ENCODE assay signal across 26 mouse cellular contexts in genomic region chr15:103227022-103227421, GRCm38 (mm10). TPM values are rescaled to one million over a fixed set of nuclear protein-coding genes. Genes with fewer than 3 reads are reported as not detected.
DNase-seq lines count a peak whose midpoint lies in the region; ATAC-seq and TF ChIP-seq lines count a peak whose summit lies in the region.
"Had no signal": no experiment of that assay in that cellular context is flagged by ENCODE, and none has a peak within 500 bp of the region (broad histone marks: within the 10 kb centered on the region; RNA-seq: fewer than 3 reads in every experiment).

No protein-coding gene starts in this region.

- H3K9me3 ChIP-seq in embryonic facial prominence, embryonic 14.5 days (ENCODE audit: control insufficient read depth, low read length): no peaks in the 10 kb centered on the region
- H3K9me3 ChIP-seq in embryonic facial prominence, embryonic 10.5 days: no peaks in the 10 kb centered on the region
- no peaks in the 10 kb centered on the region for H3K9me3 ChIP-seq in kidney, embryonic 16.5 days (ENCODE audit: low read length)
- H3K9me3 ChIP-seq in lung, postnatal 0 days (ENCODE audit: low read length): no peaks in the 10 kb centered on the region
- H3K9me3 ChIP-seq: forebrain, embryonic 12.5 days; liver, embryonic 13.5 days; megakaryocyte, embryonic 14.5 days; midbrain, embryonic 13.5 days; neural tube, embryonic 12.5 days had no signal

- no peak for TF ChIP-seq EP300 in lung, postnatal 0 days (IDR thresholded peaks at IDR 0.05)

- WGBS in embryonic facial prominence, embryonic 14.5 days: 81% methylated on average over 3 of the region's 3 CpGs
- WGBS in embryonic facial prominence, embryonic 10.5 days: 94% methylated on average over 3 of the region's 3 CpGs
- 79% methylated on average over 3 of the region's 3 CpGs for WGBS in kidney, embryonic 16.5 days
- WGBS in lung, postnatal 0 days: 73% methylated on average over 3 of the region's 3 CpGs

- 0 out of 2 replicates have a peak overlapping the region, but pooled peaks have one; percentile 6 for H3K9ac ChIP-seq in embryonic facial prominence, embryonic 14.5 days (ENCODE audit: low read depth, low read length)
- H3K9ac ChIP-seq in kidney, embryonic 16.5 days (replicated peaks; ENCODE audit: low read length): no peak overlapping the region
- no peak overlapping the region for H3K9ac ChIP-seq in lung, postnatal 0 days (replicated peaks; ENCODE audit: low read depth)
- H3K9ac ChIP-seq: forebrain, embryonic 12.5 days; liver, embryonic 13.5 days; midbrain, embryonic 13.5 days; neural tube, embryonic 12.5 days had no signal

- no peak for TF ChIP-seq CTCF in lung, postnatal 0 days (IDR thresholded peaks at IDR 0.05)

- no peak overlapping the region for H3K4me2 ChIP-seq in embryonic facial prominence, embryonic 14.5 days (ENCODE audit: low read depth, low read length)
- H3K4me2 ChIP-seq in kidney, embryonic 16.5 days (replicated peaks; ENCODE audit: low read depth, low read length): no peak overlapping the region
- no peak overlapping the region for H3K4me2 ChIP-seq in lung, postnatal 0 days (replicated peaks; ENCODE audit: low read depth, low read length)
- H3K4me2 ChIP-seq: forebrain, embryonic 12.5 days; liver, embryonic 13.5 days; midbrain, embryonic 13.5 days; neural tube, embryonic 12.5 days had no signal

- H3K4me3 ChIP-seq in embryonic facial prominence, embryonic 14.5 days (ENCODE audit: low read depth, low read length): no peak overlapping the region
- H3K4me3 ChIP-seq in embryonic facial prominence, embryonic 10.5 days: no peak overlapping the region
- no peak overlapping the region for H3K4me3 ChIP-seq in kidney, embryonic 16.5 days (ENCODE audit: low read length)
- H3K4me3 ChIP-seq in lung, postnatal 0 days (ENCODE audit: low read depth, low read length): no peak overlapping the region
- H3K4me3 ChIP-seq: erythroblast, embryonic 14.5 days; forebrain, embryonic 12.5 days; left cerebral cortex, adult 2 months; liver, embryonic 13.5 days; megakaryocyte, embryonic 14.5 days; midbrain, embryonic 13.5 days; neural tube, embryonic 12.5 days had no signal

- H3K4me1 ChIP-seq in embryonic facial prominence, embryonic 14.5 days (ENCODE audit: control insufficient read depth, insufficient read depth, low read length): peaks cover 10% of the 10 kb centered on the region
- no peaks in the 10 kb centered on the region; the same call in 1 of the 2 replicates for H3K4me1 ChIP-seq in embryonic facial prominence, embryonic 10.5 days
- H3K4me1 ChIP-seq in kidney, embryonic 16.5 days (ENCODE audit: insufficient read depth, low read length): peaks cover 23% of the 10 kb centered on the region
- H3K4me1 ChIP-seq in lung, postnatal 0 days (ENCODE audit: insufficient read depth, low read depth, low read length): peaks cover 3% of the 10 kb centered on the region; the same call in 1 of the 2 replicates
- H3K4me1 ChIP-seq: neural tube, embryonic 12.5 days had no signal

- DNase-seq in embryonic facial prominence, embryonic 14.5 days (ENCODE audit: low spot score): no peak
- DNase-seq in embryonic facial prominence, embryonic 10.5 days (ENCODE audit: low spot score): no peak
- no peak for DNase-seq in kidney, postnatal 36 days
- DNase-seq in lung, postnatal 0 days (ENCODE audit: low spot score): no peak
- no peak for DNase-seq in lung, postnatal 36 days
- DNase-seq: adrenal gland, postnatal 25 days; cerebellum, adult 11-12 months; cerebellum, postnatal 10 days; kidney, adult 8-10 months; kidney, postnatal 25 days; liver, embryonic 13.5 days; lung, adult 2 months; right cerebral cortex, postnatal 14 days; thymus, adult 18-20 months; thymus, postnatal 36 days had no signal

- ATAC-seq in embryonic facial prominence, embryonic 14.5 days (ENCODE audit: low read depth): no peak
- ATAC-seq in kidney, embryonic 16.5 days (ENCODE audit: low FRiP score, low TSS enrichment): no peak
- no peak for ATAC-seq in lung, postnatal 0 days
- no peak for ATAC-seq in monocyte, adult 5-6 weeks (replicated peaks; ENCODE audit: insufficient number of reproducible peaks, low FRiP score, low TSS enrichment, poor library complexity, severe bottlenecking)
- ATAC-seq: hindbrain, postnatal 0 days; midbrain, embryonic 13.5 days had no signal

- H3K36me3 ChIP-seq in embryonic facial prominence, embryonic 14.5 days (ENCODE audit: control insufficient read depth, insufficient read depth, low read length): no peaks in the 10 kb centered on the region
- peaks cover 27% of the 10 kb centered on the region for H3K36me3 ChIP-seq in embryonic facial prominence, embryonic 10.5 days (replicated peaks)
- H3K36me3 ChIP-seq in kidney, embryonic 16.5 days (ENCODE audit: insufficient read depth, low read length): no peaks in the 10 kb centered on the region
- no peaks in the 10 kb centered on the region for H3K36me3 ChIP-seq in lung, postnatal 0 days (ENCODE audit: insufficient read depth, low read length)
- H3K36me3 ChIP-seq: midbrain, embryonic 13.5 days; neural tube, embryonic 12.5 days had no signal

- H3K27ac ChIP-seq in embryonic facial prominence, embryonic 14.5 days (replicated peaks; ENCODE audit: low read depth, low read length): no peak overlapping the region; the same call in 1 of the 2 replicates
- no peak overlapping the region for H3K27ac ChIP-seq in embryonic facial prominence, embryonic 10.5 days (replicated peaks)
- peak overlapping the region; percentile 15; the same call in 1 of the 2 replicates for H3K27ac ChIP-seq in kidney, embryonic 16.5 days (ENCODE audit: low read length)
- peak overlapping the region; percentile 20; the same call in 1 of the 2 replicates for H3K27ac ChIP-seq in lung, postnatal 0 days (ENCODE audit: low read length)
- H3K27ac ChIP-seq: forebrain, embryonic 12.5 days; hindbrain, postnatal 0 days; left cerebral cortex, adult 2 months; liver, embryonic 13.5 days; midbrain, embryonic 13.5 days; neural tube, embryonic 12.5 days had no signal

- no peaks in the 10 kb centered on the region for H3K27me3 ChIP-seq in embryonic facial prominence, embryonic 14.5 days (replicated peaks; ENCODE audit: control insufficient read depth, insufficient read depth, low read length)
- H3K27me3 ChIP-seq in embryonic facial prominence, embryonic 10.5 days (replicated peaks; ENCODE audit: low read depth, poor library complexity, severe bottlenecking): no peaks in the 10 kb centered on the region
- H3K27me3 ChIP-seq in kidney, embryonic 16.5 days (ENCODE audit: insufficient read depth, low read length): no peaks in the 10 kb centered on the region
- no peaks in the 10 kb centered on the region for H3K27me3 ChIP-seq in lung, postnatal 0 days (replicated peaks; ENCODE audit: insufficient read depth, low read length)
- H3K27me3 ChIP-seq: forebrain, embryonic 12.5 days; liver, embryonic 13.5 days; megakaryocyte, embryonic 14.5 days; midbrain, embryonic 13.5 days; neural tube, embryonic 12.5 days had no signal

RNA-seq across cellular contexts. Expression of gene Cbx5, which starts 12.6 kb away (rescaled TPM):
- polyA plus RNA-seq in embryonic facial prominence, embryonic 14.5 days (2014; fragmentation: Nextera tagmentation; extraction: Ambion mirVana): 112 and 126 TPM in 2 replicates
- polyA plus RNA-seq in embryonic facial prominence, embryonic 10.5 days (2016; fragmentation: Nextera tagmentation; extraction: Ambion mirVana): 202 and 206 TPM in 2 replicates
- polyA plus RNA-seq in kidney, embryonic 16.5 days (2015; fragmentation: Nextera tagmentation; extraction: Ambion mirVana): 109 and 120 TPM in 2 replicates
- polyA plus RNA-seq in lung, postnatal 0 days (2015; fragmentation: Nextera tagmentation; extraction: Ambion mirVana): 27.8 and 29.4 TPM in 2 replicates
- total RNA-seq in monocyte, adult 5-6 weeks (2017): 13.2 to 43.8 TPM (median 33.9 TPM) in 3 replicates

RNA-seq across cellular contexts. Expression of gene Hnrnpa1, which starts 13.2 kb away (rescaled TPM):
- polyA plus RNA-seq in embryonic facial prominence, embryonic 14.5 days (2014; fragmentation: Nextera tagmentation; extraction: Ambion mirVana): 573 and 661 TPM in 2 replicates
- polyA plus RNA-seq in embryonic facial prominence, embryonic 10.5 days (2016; fragmentation: Nextera tagmentation; extraction: Ambion mirVana): 1,897 and 1,928 TPM in 2 replicates
- polyA plus RNA-seq in kidney, embryonic 16.5 days (2015; fragmentation: Nextera tagmentation; extraction: Ambion mirVana): 831 and 924 TPM in 2 replicates
- 200 and 211 TPM in 2 replicates for polyA plus RNA-seq in lung, postnatal 0 days (2015; fragmentation: Nextera tagmentation; extraction: Ambion mirVana)
- total RNA-seq in monocyte, adult 5-6 weeks (2017): 482 to 520 TPM (median 483 TPM) in 3 replicates

RNA-seq across cellular contexts. Expression of gene Nfe2, which starts 31.2 kb away (rescaled TPM):
- 2.1 and 2.5 TPM in 2 replicates for polyA plus RNA-seq in embryonic facial prominence, embryonic 14.5 days (2014; fragmentation: Nextera tagmentation; extraction: Ambion mirVana)
- 4.7 and 5.9 TPM in 2 replicates for polyA plus RNA-seq in embryonic facial prominence, embryonic 10.5 days (2016; fragmentation: Nextera tagmentation; extraction: Ambion mirVana)
- polyA plus RNA-seq in kidney, embryonic 16.5 days (2015; fragmentation: Nextera tagmentation; extraction: Ambion mirVana): 3.8 and 4.2 TPM in 2 replicates
- polyA plus RNA-seq in lung, postnatal 0 days (2015; fragmentation: Nextera tagmentation; extraction: Ambion mirVana): 10.5 and 11.2 TPM in 2 replicates
- total RNA-seq in monocyte, adult 5-6 weeks (2017): 85.2 to 136 TPM (median 112 TPM) in 3 replicates
- total RNA-seq: gastrocnemius, adult 18-20 months; left cerebral cortex, adult 2 months; left cerebral cortex, postnatal 36 days had no signal

RNA-seq across cellular contexts. Expression of gene Copz1, which starts 45.5 kb away (rescaled TPM):
- 274 and 289 TPM in 2 replicates for polyA plus RNA-seq in embryonic facial prominence, embryonic 14.5 days (2014; fragmentation: Nextera tagmentation; extraction: Ambion mirVana)
- 281 and 285 TPM in 2 replicates for polyA plus RNA-seq in embryonic facial prominence, embryonic 10.5 days (2016; fragmentation: Nextera tagmentation; extraction: Ambion mirVana)
- polyA plus RNA-seq in kidney, embryonic 16.5 days (2015; fragmentation: Nextera tagmentation; extraction: Ambion mirVana): 324 and 333 TPM in 2 replicates
- 162 and 163 TPM in 2 replicates for polyA plus RNA-seq in lung, postnatal 0 days (2015; fragmentation: Nextera tagmentation; extraction: Ambion mirVana)
- total RNA-seq in monocyte, adult 5-6 weeks (2017): 47.5 to 52.5 TPM (median 50.3 TPM) in 3 replicates

Comparison
In these comparisons a context has a peak if more than half of its experiments do, and no peak if none do; other contexts are left out.
1. H3K27ac ChIP-seq: peak in kidney, embryonic 16.5 days (single experiment) and lung, postnatal 0 days (single experiment); none in embryonic facial prominence, embryonic 14.5 days (single experiment) and embryonic facial prominence, embryonic 10.5 days (single experiment).